Mouse (Mus musculus): ENCODE measurements around the gene Slc50a1. TPM values are rescaled to one million over a fixed set of nuclear protein-coding genes. Genes with fewer than 3 reads are reported as not detected.

Slc50a1 gene
- polyA plus RNA-seq, 2 experiments = 16.5 to 18.7 TPM

DNA sequence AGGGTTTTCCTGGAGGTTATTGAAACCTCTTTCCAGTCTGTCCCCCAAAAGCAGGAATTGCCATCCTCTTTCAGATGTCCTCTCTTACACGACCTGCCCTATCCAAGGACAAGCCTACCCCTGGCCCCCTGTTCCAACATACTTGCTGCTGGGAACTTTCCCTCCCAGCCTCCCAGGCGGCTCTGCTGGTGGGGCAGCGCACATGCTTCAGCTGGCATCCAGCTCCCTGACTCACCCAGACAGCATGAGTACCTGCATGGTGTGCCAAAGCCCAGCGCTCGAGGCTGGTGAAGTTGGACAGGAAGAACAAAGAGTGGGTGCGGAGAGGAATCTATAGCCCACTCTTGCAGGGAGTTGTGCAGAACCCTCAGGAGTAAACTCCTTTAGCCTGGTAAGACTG is 521 bp upstream of the Slc50a1 start:
- ATAC-seq (ENCODE audit: insufficient read depth) (no peak), DNase-seq (ENCODE audit: low read depth in 3 of 3, low spot score in 3 of 3) (no peak)
- WGBS (ENCODE audit: insufficient replicate concordance) = 77% methylated on average over 6 of the region's 6 CpGs
- H3K4me3 ChIP-seq (ENCODE audit: insufficient read depth in 1 of 2, low read depth in 2 of 2, low read length in 2 of 2) = no peak overlapping the region; a peak in 1 of 4 replicates
- H3K27me3 ChIP-seq (ENCODE audit: control insufficient read depth, insufficient read depth, low read length) = no peaks in the 10 kb centered on the region
- H3K4me1 ChIP-seq (replicated peaks; ENCODE audit: control insufficient read depth in 2 of 2, insufficient read depth in 2 of 2, low read length in 1 of 2) = peaks cover 7 to 14% of the 10 kb centered on the region in 2 experiments
- no peak overlapping the region for H3K27ac ChIP-seq
- peak overlapping the region; percentile 82 for H3K4me2 ChIP-seq (ENCODE audit: low read depth)
- no peaks in the 10 kb centered on the region for H3K9me3 ChIP-seq (ENCODE audit: control insufficient read depth, low read length)
- TF ChIP-seq EP300 (IDR thresholded peaks at IDR 0.05; ENCODE audit: low read depth) (no peak), CTCF (IDR thresholded peaks at IDR 0.05; ENCODE audit: low read depth) (no peak)
- H3K9ac ChIP-seq (replicated peaks) = no peak overlapping the region; the same call in 1 of the 2 replicates
- H3K36me3 ChIP-seq (replicated peaks; ENCODE audit: control insufficient read depth, insufficient read depth, low read depth) = no peaks in the 10 kb centered on the region

DNA sequence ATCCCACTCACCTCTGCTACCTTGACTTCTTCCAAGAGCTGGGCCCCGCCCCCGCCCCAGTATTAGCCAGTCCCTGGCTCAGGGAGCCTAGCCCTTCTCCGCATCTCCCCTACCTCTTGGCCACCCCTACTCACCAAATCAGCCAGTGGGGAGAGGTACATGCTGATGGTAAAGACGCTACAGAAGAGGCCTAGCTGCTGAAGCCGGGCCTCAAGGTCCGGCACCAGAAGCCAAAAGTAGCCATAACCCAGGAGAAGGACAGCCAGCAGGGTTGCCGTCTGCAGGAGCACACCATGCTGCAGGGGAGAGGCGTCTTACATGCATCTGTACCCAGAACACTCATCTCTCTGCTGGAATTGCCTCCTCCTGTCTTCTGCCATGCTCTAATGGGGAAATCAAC is 1.5 kb downstream of the Slc50a1 start:
- no peak overlapping the region for H3K9ac ChIP-seq (replicated peaks)
- H3K4me1 ChIP-seq (replicated peaks; ENCODE audit: control insufficient read depth in 2 of 2, insufficient read depth in 2 of 2, low read length in 1 of 2) = peaks cover 7 to 14% of the 10 kb centered on the region in 2 experiments
- no peaks in the 10 kb centered on the region for H3K27me3 ChIP-seq (ENCODE audit: control insufficient read depth, insufficient read depth, low read length)
- H3K4me2 ChIP-seq (ENCODE audit: low read depth) = peak overlapping the region; percentile 82; the same call in 1 of the 2 replicates
- DNase-seq (ENCODE audit: low read depth in 3 of 3, low spot score in 3 of 3) = no peak
- H3K36me3 ChIP-seq (replicated peaks; ENCODE audit: control insufficient read depth, insufficient read depth, low read depth) = no peaks in the 10 kb centered on the region
- no peak overlapping the region for H3K4me3 ChIP-seq (ENCODE audit: insufficient read depth in 1 of 2, low read depth in 2 of 2, low read length in 2 of 2)
- H3K27ac ChIP-seq = no peak overlapping the region
- 74% methylated on average over 8 of the region's 8 CpGs for WGBS (ENCODE audit: insufficient replicate concordance)
- no peak for TF ChIP-seq EP300 (IDR thresholded peaks at IDR 0.05; ENCODE audit: low read depth)
- no peak for TF ChIP-seq CTCF (IDR thresholded peaks at IDR 0.05; ENCODE audit: low read depth)
- no peaks in the 10 kb centered on the region for H3K9me3 ChIP-seq (ENCODE audit: control insufficient read depth, low read length)
- no peak for ATAC-seq (ENCODE audit: insufficient read depth)

DNA sequence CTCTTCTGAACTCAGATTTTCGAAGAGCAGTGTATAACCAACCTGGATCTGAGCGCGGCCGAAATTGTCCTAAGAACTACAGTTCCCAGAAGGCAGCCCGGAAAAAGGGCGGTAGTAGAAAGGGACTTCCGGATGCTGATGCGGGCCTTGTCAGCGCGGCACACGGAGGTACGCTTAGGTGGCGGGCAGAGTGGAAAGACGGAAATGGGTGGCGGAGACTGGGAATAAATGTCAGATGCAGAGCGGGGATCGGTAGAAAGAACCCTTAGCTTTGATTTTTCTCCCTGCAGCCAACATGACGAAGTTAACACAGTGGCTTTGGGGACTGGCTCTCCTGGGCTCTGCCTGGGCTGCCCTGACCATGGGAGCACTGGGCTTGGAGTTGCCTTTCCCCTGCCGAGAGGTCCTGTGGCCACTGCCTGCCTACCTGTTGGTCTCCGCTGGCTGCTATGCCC is 3.9 kb downstream of the Slc50a1 start:
- under 1% methylated on average over 20 of the region's 20 CpGs for WGBS (ENCODE audit: insufficient replicate concordance)
- Histone ChIP-seq H3K9me3 (ENCODE audit: control insufficient read depth, low read length) (no peaks in the 10 kb centered on the region), H3K4me2 (ENCODE audit: low read depth) (peak overlapping the region; percentile 95), H3K4me3 (ENCODE audit: insufficient read depth in 1 of 2, low read depth in 2 of 2, low read length in 2 of 2) (peak overlapping the region; percentile 68 to 88), H3K36me3 (replicated peaks; ENCODE audit: control insufficient read depth, insufficient read depth, low read depth) (no peaks in the 10 kb centered on the region), H3K4me1 (replicated peaks; ENCODE audit: control insufficient read depth in 2 of 2, insufficient read depth in 2 of 2, low read length in 1 of 2) (peaks cover 7 to 14% of the 10 kb centered on the region in 2 experiments), H3K27ac (no peak overlapping the region; the same call in 1 of the 2 replicates), H3K27me3 (ENCODE audit: control insufficient read depth, insufficient read depth, low read length) (no peaks in the 10 kb centered on the region), H3K9ac (replicated peaks) (peak overlapping the region; percentile 85)
- peak; percentile 80 for ATAC-seq (ENCODE audit: insufficient read depth)
- DNase-seq (ENCODE audit: low read depth in 3 of 3, low spot score in 3 of 3) = peak; percentile 66 to 70 (median 67)
- no peak for TF ChIP-seq EP300 (IDR thresholded peaks at IDR 0.05; ENCODE audit: low read depth)
- TF ChIP-seq CTCF (IDR thresholded peaks at IDR 0.05; ENCODE audit: low read depth) = no peak

DNA sequence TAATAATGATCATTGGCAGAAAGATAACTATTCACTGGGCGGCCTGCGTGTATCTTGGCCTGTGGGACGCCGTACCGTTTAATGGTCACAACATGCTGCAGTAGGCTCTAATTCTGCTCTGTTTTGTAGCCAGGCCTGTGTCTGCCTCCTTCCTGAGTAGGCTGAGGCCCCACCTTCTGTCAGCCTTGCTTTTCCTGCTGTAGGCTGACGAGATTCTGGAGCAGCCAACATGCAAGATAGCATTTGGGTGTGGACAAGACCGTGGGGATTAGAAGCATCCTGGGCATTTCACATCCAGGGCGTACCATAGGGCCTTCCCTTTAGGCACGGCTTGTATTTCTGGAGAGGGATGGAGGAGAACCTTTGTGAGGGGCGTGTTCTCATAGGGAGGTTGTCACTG is 8.0 kb downstream of the Slc50a1 start:
- whole genome bisulfite sequencing (ENCODE audit: insufficient replicate concordance) = 41% methylated on average over 10 of the region's 10 CpGs
- no peak overlapping the region for H3K27ac ChIP-seq
- H3K4me3 ChIP-seq (ENCODE audit: insufficient read depth in 1 of 2, low read depth in 2 of 2, low read length in 2 of 2) = no peak overlapping the region
- no peak overlapping the region for H3K4me2 ChIP-seq (ENCODE audit: low read depth)
- DNase-seq (ENCODE audit: low read depth in 3 of 3, low spot score in 3 of 3) (no peak), ATAC-seq (ENCODE audit: insufficient read depth) (no peak)
- peaks cover 2% of the 10 kb centered on the region; the same call in 1 of the 2 replicates for H3K27me3 ChIP-seq (ENCODE audit: control insufficient read depth, insufficient read depth, low read length)
- peaks cover 4 to 6% of the 10 kb centered on the region in 2 experiments; a peak in 2 of 4 replicates for H3K4me1 ChIP-seq (replicated peaks; ENCODE audit: control insufficient read depth in 2 of 2, insufficient read depth in 2 of 2, low read length in 1 of 2)
- no peak overlapping the region for H3K9ac ChIP-seq (replicated peaks)
- H3K9me3 ChIP-seq (ENCODE audit: control insufficient read depth, low read length) = no peaks in the 10 kb centered on the region
- H3K36me3 ChIP-seq (replicated peaks; ENCODE audit: control insufficient read depth, insufficient read depth, low read depth) = no peaks in the 10 kb centered on the region
- no peak for TF ChIP-seq CTCF (IDR thresholded peaks at IDR 0.05; ENCODE audit: low read depth)
- no peak for TF ChIP-seq EP300 (IDR thresholded peaks at IDR 0.05; ENCODE audit: low read depth)

DNA sequence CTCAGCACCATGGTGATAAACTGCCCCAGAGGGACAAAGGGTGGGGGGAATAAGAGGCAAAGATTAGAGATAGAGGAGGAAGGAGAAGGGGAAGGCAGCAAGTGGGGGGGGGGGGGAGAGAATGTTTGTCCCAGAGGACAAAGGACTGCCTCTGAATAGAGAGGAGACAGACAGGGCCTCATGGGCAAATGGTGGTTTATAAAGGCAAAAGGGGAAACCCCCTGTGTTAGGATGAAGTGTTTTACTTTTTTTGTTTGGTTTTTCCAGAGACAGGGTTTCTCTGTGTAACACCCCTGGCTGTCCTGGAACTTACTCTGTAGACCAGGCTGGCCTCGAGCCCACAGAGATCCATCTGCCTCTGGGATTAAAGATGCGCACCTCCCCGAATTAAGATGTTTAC is 10.2 kb downstream of the Slc50a1 start:
- peaks cover 2% of the 10 kb centered on the region; the same call in 1 of the 2 replicates for H3K27me3 ChIP-seq (ENCODE audit: control insufficient read depth, insufficient read depth, low read length)
- ATAC-seq (ENCODE audit: insufficient read depth) = no peak
- TF ChIP-seq CTCF (IDR thresholded peaks at IDR 0.05; ENCODE audit: low read depth) (no peak), EP300 (IDR thresholded peaks at IDR 0.05; ENCODE audit: low read depth) (no peak)
- DNase-seq (ENCODE audit: low read depth in 3 of 3, low spot score in 3 of 3) = no peak
- H3K4me2 ChIP-seq (ENCODE audit: low read depth) = no peak overlapping the region
- 51% methylated on average over 3 of the region's 3 CpGs for WGBS (ENCODE audit: insufficient replicate concordance)
- no peak overlapping the region for H3K27ac ChIP-seq
- no peaks in the 10 kb centered on the region; a peak in 1 of 4 replicates for H3K4me1 ChIP-seq (replicated peaks; ENCODE audit: control insufficient read depth in 2 of 2, insufficient read depth in 2 of 2, low read length in 1 of 2)
- no peak overlapping the region for H3K4me3 ChIP-seq (ENCODE audit: insufficient read depth in 1 of 2, low read depth in 2 of 2, low read length in 2 of 2)
- no peak overlapping the region for H3K9ac ChIP-seq (replicated peaks)
- H3K36me3 ChIP-seq (replicated peaks; ENCODE audit: control insufficient read depth, insufficient read depth, low read depth) = no peaks in the 10 kb centered on the region
- H3K9me3 ChIP-seq (ENCODE audit: control insufficient read depth, low read length) = no peaks in the 10 kb centered on the region
